Mouse (Mus musculus) bone marrow macrophage, adult 2 months (primary cell): ENCODE data around the gene Spint1. TPM values are rescaled to one million over a fixed set of nuclear protein-coding genes. Genes with fewer than 3 reads are reported as not detected.

Experiments
- H3K27ac ChIP-seq: 2 replicates; pipeline ENCODE4 v1.5.1; 2012; ENCODE audit warnings: low read depth, low read length; ENCODE audit not compliant: insufficient read depth
- H3K4me1 ChIP-seq: 2 replicates; pipeline ENCODE4 v1.6.1; 2012; ENCODE audit warnings: low read length; ENCODE audit not compliant: control insufficient read depth, insufficient read depth
- H3K4me3 ChIP-seq: 2 replicates; pipeline ENCODE4 v1.5.1; 2012; ENCODE audit warnings: mild to moderate bottlenecking, low read length, moderate library complexity; ENCODE audit not compliant: insufficient read depth
- CTCF ChIP-seq: IDR thresholded peaks from 2 replicates; pipeline ENCODE4 v1.5.1; 2012; ENCODE audit warnings: low read depth, mild to moderate bottlenecking, low read length, moderate library complexity
- POLR2A ChIP-seq: IDR thresholded peaks from 2 replicates; pipeline ENCODE4 v1.6.1; 2012; ENCODE audit warnings: mild to moderate bottlenecking, low read depth, low read length, borderline replicate concordance
- polyA plus RNA-seq: library from polyadenylated mRNA; stranded (reverse); fragments of >200 nt; gene quantifications from 2 replicates; pipeline ENCODE4 v1.2.4, GENCODE M21; 2012; ENCODE audit not compliant: missing spikeins, insufficient read depth, insufficient read length

The Spint1 gene
- polyA plus RNA-seq, 1 experiment = 4.3 TPM

GRCm38 (mm10) chr2:119270286-119270642 lies 33.1 kb downstream of the Spint1 start:
- peak overlapping the region; percentile 66; the same call in 1 of the 2 replicates for H3K4me3 ChIP-seq
- no peak overlapping the region for H3K27ac ChIP-seq
- H3K4me1 ChIP-seq = peaks cover 8% of the 10 kb centered on the region
- no peak for TF ChIP-seq POLR2A

- Histone ChIP-seq H3K4me1 (peaks cover 8% of the 10 kb centered on the region), H3K27ac (no peak within 1 kb of the TSS), H3K4me3 (peak within 1 kb of the TSS; percentile 66)
- TF ChIP-seq POLR2A (no peak), CTCF (no peak)
These were observed 33.6 kb downstream of the Spint1 start, which contains the start of gene Rhov for GRCm38 (mm10) chr2:119270643-119271331. Gene Rhov (minus strand): TSS chr2:119271272.

- Histone ChIP-seq H3K4me1 (peaks cover 9% of the 10 kb centered on the region), H3K4me3 (no peak overlapping the region), H3K27ac (no peak overlapping the region)
- TF ChIP-seq CTCF = no peak
- TF ChIP-seq POLR2A = no peak
These were observed 37.0 kb downstream of the Spint1 start for GRCm38 (mm10) chr2:119274126-119274525.

GRCm38 (mm10) chr2:119276926-119277325 lies 39.8 kb downstream of the Spint1 start:
- TF ChIP-seq POLR2A (no peak), CTCF (no peak)
- H3K27ac ChIP-seq = no peak overlapping the region
- no peak overlapping the region for H3K4me3 ChIP-seq
- H3K4me1 ChIP-seq = peaks cover 9% of the 10 kb centered on the region

GRCm38 (mm10) chr2:119277810-119278209 lies 40.6 kb downstream of the Spint1 start:
- H3K4me3 ChIP-seq = no peak overlapping the region
- peaks cover 9% of the 10 kb centered on the region for H3K4me1 ChIP-seq
- TF ChIP-seq CTCF (no peak), POLR2A (no peak)
- H3K27ac ChIP-seq = no peak overlapping the region

- no peak for TF ChIP-seq CTCF
- H3K4me1 ChIP-seq = peaks cover 2% of the 10 kb centered on the region
These were observed 44.9 kb downstream of the Spint1 start for GRCm38 (mm10) chr2:119281899-119282565.

GRCm38 (mm10) chr2:119287372-119287771 lies 50.2 kb downstream of the Spint1 start:
- Histone ChIP-seq H3K4me3 (no peak overlapping the region), H3K4me1 (peaks cover 20% of the 10 kb centered on the region), H3K27ac (no peak overlapping the region)
- no peak for TF ChIP-seq CTCF
- no peak for TF ChIP-seq POLR2A

More at GRCm38 (mm10) chr2:119281899-119282565, 44.9 kb downstream of the Spint1 start:
- Histone ChIP-seq H3K4me3 (no peak overlapping the region), H3K27ac (no peak overlapping the region)

- peak within 1 kb of the TSS; percentile 79 for H3K4me3 ChIP-seq
- TF ChIP-seq POLR2A = no peak
- TF ChIP-seq CTCF = peak; percentile 83
- peak within 1 kb of the TSS; percentile 98 for H3K27ac ChIP-seq
- H3K4me1 ChIP-seq = peaks cover 20% of the 10 kb centered on the region
These were observed 51.2 kb downstream of the Spint1 start, which contains the start of gene Vps18 for GRCm38 (mm10) chr2:119288270-119288882. Gene Vps18 (plus strand): TSS chr2:119288740.

- no peak for TF ChIP-seq POLR2A
- TF ChIP-seq CTCF = no peak
- peak overlapping the region; percentile 98 for H3K27ac ChIP-seq
- peaks cover 20% of the 10 kb centered on the region for H3K4me1 ChIP-seq
- H3K4me3 ChIP-seq = peak overlapping the region; percentile 79
These were observed 51.9 kb downstream of the Spint1 start for GRCm38 (mm10) chr2:119289014-119289416.

GRCm38 (mm10) chr2:119292281-119292680 lies 55.1 kb downstream of the Spint1 start:
- TF ChIP-seq CTCF (no peak), POLR2A (no peak)
- no peak overlapping the region for H3K4me3 ChIP-seq
- H3K27ac ChIP-seq = no peak overlapping the region
- peaks cover 35% of the 10 kb centered on the region for H3K4me1 ChIP-seq
